Mouse (Mus musculus) kidney, adult 10 weeks (tissue): ENCODE measurements around the gene Steap1. TPM values are rescaled to one million over a fixed set of nuclear protein-coding genes. Genes with fewer than 3 reads are reported as not detected.

Experiments
- polyA plus RNA-seq: library from polyadenylated mRNA; stranded (reverse); fragments of 350-450 nt; fragmentation: Illumina TruSeq; extraction: RNeasy Lipid Tissue Mini Kit (QIAGEN cat#74804); gene quantifications from one replicate; pipeline ENCODE4 v1.2.3, GENCODE M21; 2014; ENCODE audit warnings: low read depth, low replicate concordance

Steap1 gene
- 20.2 TPM for polyA plus RNA-seq

GRCm38 (mm10) chr5:5748866-5749682 is at the start of gene Steap1:
Gene Steap1 (minus strand): TSS chr5:5749326.

GRCm38 (mm10) chr5:5693956-5694653 is 55.0 kb downstream of the Steap1 start, which contains the start of gene Steap2:
Gene Steap2 (minus strand): TSS chr5:5694578.

Other genes starting within 250 kb of the Steap1 start
- gene Cldn12, start 234.4 kb downstream of the Steap1 start, polyA plus RNA-seq = 181 TPM
- gene Gtpbp10, start 189.8 kb downstream of the Steap1 start, polyA plus RNA-seq = 62.8 TPM
- not detected for gene Gm8773, start 175.5 kb downstream of the Steap1 start, polyA plus RNA-seq
- 21.2 TPM for gene Cfap69, start 85.1 kb downstream of the Steap1 start, polyA plus RNA-seq
- gene Steap2, start 54.7 kb downstream of the Steap1 start, polyA plus RNA-seq = 196 TPM